Mouse (Mus musculus) stomach, postnatal 0 days (tissue): ENCODE results near the gene Slco2b1.

Experiments used
- CTCF ChIP-seq: IDR thresholded peaks from 2 replicates; pipeline ENCODE4 v1.5.1; 2016; ENCODE audit warnings: antibody characterized with exemption, low read depth, mild to moderate bottlenecking, moderate library complexity
- EP300 ChIP-seq: optimal IDR thresholded peaks from 2 replicates; pipeline ENCODE3; 2016; ENCODE audit warnings: antibody characterized with exemption

- TF ChIP-seq CTCF = peak; percentile 89
- TF ChIP-seq EP300 = no peak
Observed at GRCm38 (mm10) chr7:99710476-99710875, 664 bp downstream of the Slco2b1 start.
